Mouse (Mus musculus) liver, embryonic 14.5 days (tissue): ENCODE measurements around the gene Gphb5.

Experiments used
- CTCF ChIP-seq: IDR thresholded peaks from 2 replicates; pipeline ENCODE4 v1.5.1; 2016; ENCODE audit warnings: antibody characterized with exemption, low read depth, control low read depth
- EP300 ChIP-seq: IDR thresholded peaks from 2 replicates; pipeline ENCODE4 v1.6.1; 2016; ENCODE audit warnings: antibody characterized with exemption, low read depth

GRCm38 (mm10) chr12:75459656-75460055 is 43.1 kb upstream of the Gphb5 start:
- no peak for TF ChIP-seq EP300
- no peak for TF ChIP-seq CTCF
